Mouse (Mus musculus): ENCODE results near the gene Rem1.

- TF ChIP-seq POLR2A (IDR thresholded peaks at IDR 0.05; ENCODE audit: borderline replicate concordance, control insufficient read depth, low read depth, low read length): no peak
- TF ChIP-seq CTCF (IDR thresholded peaks at IDR 0.05; ENCODE audit: control insufficient read depth, insufficient read depth, low read length): no peak
Measured at GRCm38 (mm10) chr2:152612193-152612592, 14.6 kb upstream of the Rem1 start.

Measured in bone marrow, adult 2 months (tissue).